Mouse (Mus musculus): ENCODE data around the gene Ivl. TPM values are rescaled to one million over a fixed set of nuclear protein-coding genes. Genes with fewer than 3 reads are reported as not detected.

Ivl gene
- total RNA-seq, 2 experiments from 2014 or later = not detected

Other genes with a start within 250 kb of the Ivl start
- gene Sprr2d, start 234.6 kb downstream of the Ivl start, total RNA-seq (2021) = not detected
- gene Sprr2e, start 221.6 kb downstream of the Ivl start, total RNA-seq (2021) = not detected
- not detected for gene Sprr2f, start 208.5 kb downstream of the Ivl start, total RNA-seq (2021)
- gene Sprr2h, start 188.1 kb downstream of the Ivl start, total RNA-seq (2021) = not detected
- gene Sprr2i, start 165.7 kb downstream of the Ivl start, total RNA-seq (2021) = not detected
- gene Sprr2j-ps, start 155.7 kb downstream of the Ivl start, total RNA-seq (2021) = not detected
- 10 to 100 TPM in 1 of 2 experiments, 1 to 10 TPM in 1; 9.3 to 12.2 TPM for gene Gm9774, start 144.3 kb downstream of the Ivl start, total RNA-seq (2021)
- not detected for gene Sprr2k, start 141.2 kb downstream of the Ivl start, total RNA-seq (2021)
- not detected for gene Sprr1b, start 134.9 kb downstream of the Ivl start, total RNA-seq (2021)
- gene Sprr3, start 115.0 kb downstream of the Ivl start, total RNA-seq (2021) = not detected
- under 1 TPM; 0.39 to 0.68 TPM for gene Sprr1a, start 87.8 kb downstream of the Ivl start, total RNA-seq (2021)
- not detected for gene Sprr4, start 73.2 kb downstream of the Ivl start, total RNA-seq (2021)
- not detected for gene 2310046K23Rik, start 39.2 kb downstream of the Ivl start, total RNA-seq (2021)
- not detected for gene Smcp, start 15.3 kb upstream of the Ivl start, total RNA-seq (2021)
- not detected for gene 2210017I01Rik, start 33.8 kb upstream of the Ivl start, total RNA-seq (2021)
- gene Lce6a, start 47.9 kb upstream of the Ivl start, total RNA-seq (2021) = not detected
- not detected for gene Lce1a1, start 74.6 kb upstream of the Ivl start, total RNA-seq (2021)
- not detected for gene Lce1b, start 83.2 kb upstream of the Ivl start, total RNA-seq (2021)
- not detected for gene Lce1a2, start 96.6 kb upstream of the Ivl start, total RNA-seq (2021)
- not detected for gene Lce1c, start 105.5 kb upstream of the Ivl start, total RNA-seq (2021)
- gene Lce1d, start 113.5 kb upstream of the Ivl start, total RNA-seq (2021) = not detected
- gene Lce1e, start 135.3 kb upstream of the Ivl start, total RNA-seq (2021) = not detected
- not detected for gene Lce1f, start 146.6 kb upstream of the Ivl start, total RNA-seq (2021)
- not detected for gene Gm38119, start 165.4 kb upstream of the Ivl start, total RNA-seq (2021)
- gene Lce1g, start 178.6 kb upstream of the Ivl start, total RNA-seq (2021) = not detected
- not detected for gene Lce1h, start 191.3 kb upstream of the Ivl start, total RNA-seq (2021)
- not detected for gene Lce1i, start 205.2 kb upstream of the Ivl start, total RNA-seq (2021)
- not detected for gene Lce1j, start 216.8 kb upstream of the Ivl start, total RNA-seq (2021)
- not detected for gene Lce1k, start 234.2 kb upstream of the Ivl start, total RNA-seq (2021)